Mouse (Mus musculus): ENCODE measurements around the gene Bcl2l14. TPM values are rescaled to one million over a fixed set of nuclear protein-coding genes. Genes with fewer than 3 reads are reported as not detected.
A peak's percentile ranks its signal among the peaks of the same experiment; 100 is the strongest.

The Bcl2l14 gene
- polyA plus RNA-seq, 1 experiment from 2014 or later: 0.57 TPM

DNA sequence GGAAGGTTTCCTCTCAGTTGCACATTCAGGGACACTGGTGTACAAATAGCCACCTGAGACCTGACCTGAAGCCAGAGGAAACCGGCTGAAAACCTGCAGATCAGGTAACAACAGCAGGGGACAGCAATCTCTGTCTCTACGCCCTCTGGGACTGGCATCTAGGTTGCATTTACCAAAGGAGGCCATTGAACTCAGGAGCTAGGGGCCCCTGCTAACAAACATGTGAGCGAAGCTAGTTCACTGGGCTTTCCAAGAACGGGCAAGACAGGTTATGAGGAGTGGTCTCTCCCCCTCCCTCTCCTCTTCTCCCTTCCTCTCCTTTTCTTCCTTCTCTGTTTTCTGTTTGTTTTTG, 18.4 kb downstream of the Bcl2l14 start:
- no peak overlapping the region for H3K9ac ChIP-seq (ENCODE audit: low read length)
- H3K27ac ChIP-seq (replicated peaks; ENCODE audit: low read depth, low read length): no peak overlapping the region
- H3K4me3 ChIP-seq (ENCODE audit: low read depth, low read length): no peak overlapping the region
- ATAC-seq (ENCODE audit: insufficient number of reproducible peaks, low FRiP score, low TSS enrichment, low read depth) (no peak), DNase-seq (ENCODE audit: low spot score) (no peak)
- H3K4me1 ChIP-seq (ENCODE audit: control insufficient read depth, insufficient read depth, low read length): no peaks in the 10 kb centered on the region
- H3K9me3 ChIP-seq (ENCODE audit: control insufficient read depth, low read length): no peaks in the 10 kb centered on the region
- H3K36me3 ChIP-seq (ENCODE audit: control insufficient read depth, insufficient read depth, low read length): no peaks in the 10 kb centered on the region
- 69% methylated on average over 4 of the region's 4 CpGs for WGBS
- no peak overlapping the region for H3K4me2 ChIP-seq (ENCODE audit: low read depth, severe bottlenecking)
- H3K27me3 ChIP-seq (ENCODE audit: control insufficient read depth, insufficient read depth, low read length): no peaks in the 10 kb centered on the region

DNA sequence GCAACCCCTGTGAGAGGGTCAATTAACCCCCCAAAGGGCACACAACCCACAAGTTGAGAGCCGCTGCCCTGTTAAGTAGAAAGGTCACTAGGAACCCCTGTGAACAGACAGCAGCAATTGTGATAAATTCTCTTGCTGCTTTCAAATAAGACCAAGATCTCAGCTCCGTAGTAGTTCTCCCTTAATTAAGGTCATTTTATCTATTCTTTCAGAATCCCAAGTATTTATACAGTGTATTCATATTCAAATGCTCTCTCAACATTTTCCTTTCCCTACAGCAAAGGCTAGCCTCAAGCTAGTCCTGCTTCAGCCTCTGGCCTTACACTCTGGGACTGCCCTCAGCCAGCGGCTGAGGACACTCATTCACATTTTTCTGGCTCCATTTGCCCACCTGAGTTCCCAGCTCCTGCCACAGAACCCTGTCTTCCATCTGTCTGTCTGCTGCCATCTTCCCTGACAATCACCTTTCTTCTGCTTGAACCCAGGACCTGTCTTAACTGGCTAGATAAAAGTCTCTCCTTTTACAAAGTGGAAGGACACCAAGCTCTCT, 20.5 kb downstream of the Bcl2l14 start:
- Histone ChIP-seq H3K36me3 (ENCODE audit: control insufficient read depth, insufficient read depth, low read length) (no peaks in the 10 kb centered on the region), H3K27ac (replicated peaks; ENCODE audit: low read depth, low read length) (no peak overlapping the region), H3K9ac (ENCODE audit: low read length) (no peak overlapping the region), H3K4me1 (ENCODE audit: control insufficient read depth, insufficient read depth, low read length) (no peaks in the 10 kb centered on the region), H3K4me3 (ENCODE audit: low read depth, low read length) (no peak overlapping the region), H3K27me3 (ENCODE audit: control insufficient read depth, insufficient read depth, low read length) (no peaks in the 10 kb centered on the region), H3K4me2 (ENCODE audit: low read depth, severe bottlenecking) (no peak overlapping the region), H3K9me3 (ENCODE audit: control insufficient read depth, low read length) (no peaks in the 10 kb centered on the region)
- no peak for DNase-seq (ENCODE audit: low spot score)
- 59% methylated on average over 3 of the region's 3 CpGs for WGBS
- ATAC-seq (ENCODE audit: insufficient number of reproducible peaks, low FRiP score, low TSS enrichment, low read depth): no peak

DNA sequence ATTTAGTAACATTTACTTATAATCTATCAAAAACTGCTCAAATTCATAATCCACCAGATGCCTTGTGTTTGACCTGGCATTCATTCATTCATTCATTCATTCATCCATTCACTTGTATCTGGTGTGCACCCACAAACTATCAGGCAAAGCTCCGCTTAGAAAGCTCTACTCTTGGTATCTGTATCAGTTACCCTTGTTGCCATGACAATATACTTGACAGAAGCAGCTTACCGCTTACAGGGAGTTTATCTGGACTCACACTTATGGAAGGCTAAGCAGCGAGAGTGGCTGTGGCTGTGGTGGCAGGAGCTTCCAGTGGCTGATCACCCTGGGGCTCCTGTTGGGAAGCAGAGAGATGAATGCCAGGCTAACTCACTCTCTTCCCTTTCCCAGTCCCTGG, 21.8 kb downstream of the Bcl2l14 start:
- DNase-seq (ENCODE audit: low spot score) (no peak), ATAC-seq (ENCODE audit: insufficient number of reproducible peaks, low FRiP score, low TSS enrichment, low read depth) (no peak)
- H3K4me1 ChIP-seq (ENCODE audit: control insufficient read depth, insufficient read depth, low read length): no peaks in the 10 kb centered on the region
- H3K36me3 ChIP-seq (ENCODE audit: control insufficient read depth, insufficient read depth, low read length): no peaks in the 10 kb centered on the region
- H3K9me3 ChIP-seq (ENCODE audit: control insufficient read depth, low read length): no peaks in the 10 kb centered on the region
- H3K27ac ChIP-seq (replicated peaks; ENCODE audit: low read depth, low read length): no peak overlapping the region
- 79% methylated on average over 3 of the region's 3 CpGs for WGBS
- no peaks in the 10 kb centered on the region for H3K27me3 ChIP-seq (ENCODE audit: control insufficient read depth, insufficient read depth, low read length)
- no peak overlapping the region for H3K9ac ChIP-seq (ENCODE audit: low read length)
- no peak overlapping the region for H3K4me3 ChIP-seq (ENCODE audit: low read depth, low read length)
- no peak overlapping the region for H3K4me2 ChIP-seq (ENCODE audit: low read depth, severe bottlenecking)

DNA sequence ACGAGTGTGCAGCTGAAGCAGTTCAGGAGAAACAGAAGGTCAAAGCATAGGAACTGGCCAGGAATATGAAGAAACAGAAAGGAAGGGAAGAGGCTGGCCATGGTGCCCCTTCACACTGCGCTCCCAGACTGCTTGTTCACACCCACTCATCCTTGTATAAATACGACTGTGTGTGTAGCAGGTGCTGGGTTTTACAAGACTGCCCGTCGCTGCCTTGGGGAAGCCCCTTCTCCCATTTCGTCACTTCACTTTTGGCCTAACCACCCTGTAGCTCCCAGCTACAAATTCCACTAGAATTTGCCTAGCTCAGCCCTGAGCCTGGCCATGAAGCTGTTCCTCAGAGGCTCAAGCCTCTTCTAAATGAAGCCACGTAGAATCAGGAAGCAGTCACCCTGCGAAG, 24.3 kb downstream of the Bcl2l14 start:
- Histone ChIP-seq H3K9ac (ENCODE audit: low read length) (no peak overlapping the region), H3K4me2 (ENCODE audit: low read depth, severe bottlenecking) (no peak overlapping the region), H3K36me3 (ENCODE audit: control insufficient read depth, insufficient read depth, low read length) (no peaks in the 10 kb centered on the region), H3K4me3 (ENCODE audit: low read depth, low read length) (no peak overlapping the region), H3K4me1 (ENCODE audit: control insufficient read depth, insufficient read depth, low read length) (no peaks in the 10 kb centered on the region), H3K27me3 (ENCODE audit: control insufficient read depth, insufficient read depth, low read length) (no peaks in the 10 kb centered on the region), H3K27ac (replicated peaks; ENCODE audit: low read depth, low read length) (no peak overlapping the region), H3K9me3 (ENCODE audit: control insufficient read depth, low read length) (no peaks in the 10 kb centered on the region)
- ATAC-seq (ENCODE audit: insufficient number of reproducible peaks, low FRiP score, low TSS enrichment, low read depth) (no peak), DNase-seq (ENCODE audit: low spot score) (no peak)
- WGBS: 75% methylated on average over 8 of the region's 8 CpGs

- no peak overlapping the region for H3K4me3 ChIP-seq (ENCODE audit: low read depth, low read length)
- H3K9ac ChIP-seq (ENCODE audit: low read length): no peak overlapping the region
- no peak for DNase-seq (ENCODE audit: low spot score)
- H3K4me2 ChIP-seq (ENCODE audit: low read depth, severe bottlenecking): no peak overlapping the region
- H3K4me1 ChIP-seq (ENCODE audit: control insufficient read depth, insufficient read depth, low read length): no peaks in the 10 kb centered on the region
- 92% methylated on average over 6 of the region's 6 CpGs for WGBS
- H3K9me3 ChIP-seq (ENCODE audit: control insufficient read depth, low read length): no peaks in the 10 kb centered on the region
- ATAC-seq (ENCODE audit: insufficient number of reproducible peaks, low FRiP score, low TSS enrichment, low read depth): no peak
- H3K27me3 ChIP-seq (ENCODE audit: control insufficient read depth, insufficient read depth, low read length): no peaks in the 10 kb centered on the region
- no peak overlapping the region for H3K27ac ChIP-seq (replicated peaks; ENCODE audit: low read depth, low read length)
- H3K36me3 ChIP-seq (ENCODE audit: control insufficient read depth, insufficient read depth, low read length): no peaks in the 10 kb centered on the region
Observed at GRCm38 (mm10) chr6:134421921-134422320, 25.8 kb downstream of the Bcl2l14 start.

- Histone ChIP-seq H3K9me3 (ENCODE audit: control insufficient read depth, low read length) (no peaks in the 10 kb centered on the region), H3K4me3 (ENCODE audit: low read depth, low read length) (no peak overlapping the region), H3K27ac (replicated peaks; ENCODE audit: low read depth, low read length) (no peak overlapping the region), H3K9ac (ENCODE audit: low read length) (no peak overlapping the region), H3K27me3 (ENCODE audit: control insufficient read depth, insufficient read depth, low read length) (no peaks in the 10 kb centered on the region), H3K4me2 (ENCODE audit: low read depth, severe bottlenecking) (no peak overlapping the region), H3K4me1 (ENCODE audit: control insufficient read depth, insufficient read depth, low read length) (no peaks in the 10 kb centered on the region), H3K36me3 (ENCODE audit: control insufficient read depth, insufficient read depth, low read length) (no peaks in the 10 kb centered on the region)
- DNase-seq (ENCODE audit: low spot score) (peak; percentile 76), ATAC-seq (ENCODE audit: insufficient number of reproducible peaks, low FRiP score, low TSS enrichment, low read depth) (peak; percentile 67; the same call in 1 of the 2 replicates)
- WGBS: 40% methylated on average over 11 of the region's 11 CpGs
Observed at GRCm38 (mm10) chr6:134425216-134425717, 29.1 kb downstream of the Bcl2l14 start.

DNA sequence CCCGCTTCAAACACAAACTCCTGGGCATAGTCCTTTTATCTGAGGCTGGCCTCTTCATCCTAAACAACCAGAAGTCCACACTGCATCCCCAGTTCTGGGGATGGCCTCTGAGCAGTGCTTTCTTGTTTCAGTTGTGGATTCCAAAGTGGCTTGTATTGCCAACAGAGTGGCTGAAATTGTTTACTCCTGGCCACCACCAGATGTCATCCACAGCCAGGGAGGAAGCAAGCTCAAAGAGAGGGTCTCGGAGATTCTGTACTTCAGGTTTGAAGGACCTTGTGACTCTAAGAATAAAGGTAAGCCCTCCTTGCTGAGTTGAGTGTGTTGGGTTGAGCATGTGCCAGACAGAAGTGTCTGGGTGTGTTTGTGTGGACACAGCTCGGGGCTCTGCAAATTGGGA, 31.0 kb downstream of the Bcl2l14 start:
- H3K4me2 ChIP-seq (ENCODE audit: low read depth, severe bottlenecking): no peak overlapping the region
- WGBS: 78% methylated on average over 3 of the region's 3 CpGs
- no peaks in the 10 kb centered on the region for H3K4me1 ChIP-seq (ENCODE audit: control insufficient read depth, insufficient read depth, low read length)
- H3K4me3 ChIP-seq (ENCODE audit: low read depth, low read length): no peak overlapping the region
- no peaks in the 10 kb centered on the region for H3K27me3 ChIP-seq (ENCODE audit: control insufficient read depth, insufficient read depth, low read length)
- ATAC-seq (ENCODE audit: insufficient number of reproducible peaks, low FRiP score, low TSS enrichment, low read depth) (no peak), DNase-seq (ENCODE audit: low spot score) (no peak)
- H3K27ac ChIP-seq (replicated peaks; ENCODE audit: low read depth, low read length): no peak overlapping the region
- H3K9ac ChIP-seq (ENCODE audit: low read length): no peak overlapping the region
- H3K9me3 ChIP-seq (ENCODE audit: control insufficient read depth, low read length): no peaks in the 10 kb centered on the region
- no peaks in the 10 kb centered on the region for H3K36me3 ChIP-seq (ENCODE audit: control insufficient read depth, insufficient read depth, low read length)

- ATAC-seq (ENCODE audit: insufficient number of reproducible peaks, low FRiP score, low TSS enrichment, low read depth): no peak
- no peak for DNase-seq (ENCODE audit: low spot score)
- WGBS: 45% methylated on average over 5 of the region's 5 CpGs
Observed at GRCm38 (mm10) chr6:134428455-134428854, 32.3 kb downstream of the Bcl2l14 start.

DNA sequence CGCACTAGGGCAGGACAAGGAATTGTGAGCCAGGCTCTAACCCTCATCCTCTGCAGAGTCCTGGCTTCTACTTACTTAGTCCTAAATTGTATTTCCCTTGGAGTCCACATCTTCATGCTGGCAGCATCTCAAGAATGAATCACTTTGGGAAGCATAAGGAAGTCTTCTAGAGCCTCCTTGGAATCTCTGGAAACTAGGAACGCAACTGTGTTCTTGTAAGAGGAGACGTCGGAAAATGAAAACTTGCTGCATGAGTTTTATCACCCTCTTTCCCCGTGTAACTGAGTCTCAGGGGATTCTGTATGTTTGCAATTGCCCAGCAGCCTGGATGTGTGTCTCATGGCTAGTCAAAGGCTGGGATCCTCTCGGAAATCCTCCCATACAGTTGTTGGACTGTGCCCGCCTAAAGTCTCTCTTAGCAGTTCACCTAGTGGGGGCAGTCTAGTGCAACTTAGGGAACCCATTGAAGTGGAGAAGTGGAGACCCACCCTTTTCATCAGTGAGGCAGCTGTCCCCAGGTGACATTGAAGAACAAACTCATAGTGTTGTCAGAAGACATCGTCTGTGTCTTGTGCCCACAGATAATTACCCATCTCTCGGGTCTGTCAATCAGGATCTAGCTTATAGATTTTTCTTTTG, 34.2 kb downstream of the Bcl2l14 start:
- ATAC-seq (ENCODE audit: insufficient number of reproducible peaks, low FRiP score, low TSS enrichment, low read depth) (no peak), DNase-seq (ENCODE audit: low spot score) (no peak)
- Histone ChIP-seq H3K9me3 (ENCODE audit: control insufficient read depth, low read length) (no peaks in the 10 kb centered on the region), H3K36me3 (ENCODE audit: control insufficient read depth, insufficient read depth, low read length) (no peaks in the 10 kb centered on the region), H3K4me2 (ENCODE audit: low read depth, severe bottlenecking) (no peak overlapping the region), H3K9ac (ENCODE audit: low read length) (no peak overlapping the region), H3K27me3 (ENCODE audit: control insufficient read depth, insufficient read depth, low read length) (no peaks in the 10 kb centered on the region), H3K27ac (replicated peaks; ENCODE audit: low read depth, low read length) (no peak overlapping the region), H3K4me1 (ENCODE audit: control insufficient read depth, insufficient read depth, low read length) (no peaks in the 10 kb centered on the region), H3K4me3 (ENCODE audit: low read depth, low read length) (no peak overlapping the region)
- WGBS: 82% methylated on average over 9 of the region's 9 CpGs

More at GRCm38 (mm10) chr6:134428455-134428854, 32.3 kb downstream of the Bcl2l14 start:
- no peak overlapping the region for H3K9ac ChIP-seq (ENCODE audit: low read length)
- no peak overlapping the region for H3K4me2 ChIP-seq (ENCODE audit: low read depth, severe bottlenecking)
- H3K4me1 ChIP-seq (ENCODE audit: control insufficient read depth, insufficient read depth, low read length): no peaks in the 10 kb centered on the region
- no peak overlapping the region for H3K4me3 ChIP-seq (ENCODE audit: low read depth, low read length)
- H3K27me3 ChIP-seq (ENCODE audit: control insufficient read depth, insufficient read depth, low read length): no peaks in the 10 kb centered on the region
- no peaks in the 10 kb centered on the region for H3K9me3 ChIP-seq (ENCODE audit: control insufficient read depth, low read length)
- no peaks in the 10 kb centered on the region for H3K36me3 ChIP-seq (ENCODE audit: control insufficient read depth, insufficient read depth, low read length)
- no peak overlapping the region for H3K27ac ChIP-seq (replicated peaks; ENCODE audit: low read depth, low read length)
